Comparison of ENCODE assay signal across 21 mouse cellular contexts in the genomic region with DNA sequence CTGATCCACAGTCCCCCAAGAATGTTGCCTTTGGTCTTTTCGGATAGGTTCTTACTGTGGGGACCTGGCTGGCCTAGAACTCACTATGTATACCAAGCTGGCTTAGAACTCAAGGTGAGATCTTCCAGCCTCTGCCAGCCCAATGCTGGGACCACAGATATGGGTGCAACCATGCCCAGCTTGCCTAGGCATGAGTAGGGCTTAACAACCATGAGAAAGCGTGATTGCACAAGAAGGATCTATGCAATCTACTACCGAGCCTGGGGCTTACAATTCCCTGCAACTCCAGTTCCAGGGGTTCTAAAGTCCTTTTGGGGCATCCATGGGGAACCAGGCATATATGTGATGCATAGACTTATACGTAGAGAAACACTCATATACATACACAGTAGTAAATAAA. TPM values are rescaled to one million over a fixed set of nuclear protein-coding genes. Genes with fewer than 3 reads are reported as not detected.
DNase-seq lines count a peak whose midpoint lies in the region; ATAC-seq lines count a peak whose summit lies in the region.
"Had no signal": no experiment of that assay in that cellular context is flagged by ENCODE, and none has a peak within 500 bp of the region (broad histone marks: within the 10 kb centered on the region; RNA-seq: fewer than 3 reads in every experiment).

No protein-coding gene starts in this region.

- H3K4me2 ChIP-seq in midbrain, embryonic 11.5 days, result no peak overlapping the region

- no peak overlapping the region for H3K4me3 ChIP-seq in midbrain, embryonic 11.5 days (ENCODE audit: low read depth, low read length)
- no peak overlapping the region for H3K4me3 ChIP-seq in midbrain, embryonic 10.5 days

- WGBS in midbrain, embryonic 11.5 days, result 86% methylated on average over 4 of the region's 4 CpGs
- WGBS in midbrain, embryonic 10.5 days, result 85% methylated on average over 4 of the region's 4 CpGs

- no peak overlapping the region for H3K9ac ChIP-seq in midbrain, embryonic 11.5 days (ENCODE audit: low read length)

- H3K27ac ChIP-seq in midbrain, embryonic 11.5 days (ENCODE audit: low read depth, low read length), result no peak overlapping the region
- no peak overlapping the region for H3K27ac ChIP-seq in midbrain, embryonic 10.5 days (replicated peaks)

- H3K9me3 ChIP-seq in midbrain, embryonic 11.5 days (ENCODE audit: control insufficient read depth, low read length), result no peaks in the 10 kb centered on the region
- H3K9me3 ChIP-seq in midbrain, embryonic 10.5 days (replicated peaks), result no peaks in the 10 kb centered on the region
- H3K9me3 ChIP-seq: G1E had no signal

- H3K27me3 ChIP-seq in midbrain, embryonic 11.5 days (ENCODE audit: control insufficient read depth, insufficient read depth, low read length), result no peaks in the 10 kb centered on the region
- no peaks in the 10 kb centered on the region for H3K27me3 ChIP-seq in midbrain, embryonic 10.5 days (ENCODE audit: low read depth, poor library complexity, severe bottlenecking)
- H3K27me3 ChIP-seq: CH12.LX, Patski had no signal

- H3K4me1 ChIP-seq in midbrain, embryonic 11.5 days (ENCODE audit: control insufficient read depth, insufficient read depth, low read length), result no peaks in the 10 kb centered on the region
- no peaks in the 10 kb centered on the region for H3K4me1 ChIP-seq in midbrain, embryonic 10.5 days

- H3K36me3 ChIP-seq in midbrain, embryonic 11.5 days (ENCODE audit: control insufficient read depth, insufficient read depth, low read length), result no peaks in the 10 kb centered on the region
- H3K36me3 ChIP-seq in midbrain, embryonic 10.5 days, result no peaks in the 10 kb centered on the region
- H3K36me3 ChIP-seq: G1E had no signal

- intact Hi-C loops in heart, postnatal 10 days (cut with DNase I), result no loop called here

- no peak for ATAC-seq in midbrain, embryonic 11.5 days (ENCODE audit: low FRiP score)
- peak; percentile 52 for ATAC-seq in granulocyte monocyte progenitor cell, adult 5-6 weeks (replicated peaks; ENCODE audit: poor library complexity, severe bottlenecking)
- ATAC-seq: activated CD4-positive, CD25-positive, alpha-beta regulatory T cell, adult 4 months; CD4-positive, CD25-positive, alpha-beta regulatory T cell, adult 4 months; Patski had no signal

- DNase-seq in midbrain, embryonic 11.5 days (ENCODE audit: low spot score, missing footprints), result peak; percentile 10
- no peak for DNase-seq in midbrain, embryonic 10.5 days (ENCODE audit: low spot score)
- DNase-seq in fat pad, adult 2 months (ENCODE audit: extremely low read depth, low read depth, low spot score), result peak; percentile 57
- DNase-seq in heart, postnatal 10 days, result no peak
- DNase-seq in heart, postnatal 4 days, result no peak
- DNase-seq: adrenal gland, adult 2 months; adrenal gland, adult 8-10 months; adrenal gland, postnatal 10 days; adrenal gland, postnatal 14 days; adrenal gland, postnatal 25 days; adrenal gland, postnatal 36 days; B cell, adult 2 months; cerebellum, adult 11 months; cerebellum, adult 11-12 months; cerebellum, adult 18-20 months had no signal

RNA-seq across cellular contexts. Expression of a gene that starts 30.6 kb away (rescaled TPM):
- 2.5 and 4.0 TPM in 2 replicates for polyA plus RNA-seq in midbrain, embryonic 11.5 days (2014; fragmentation: Nextera tagmentation; extraction: Ambion mirVana)
- polyA plus RNA-seq in midbrain, embryonic 10.5 days (2016; fragmentation: Nextera tagmentation; extraction: Ambion mirVana), result 3.0 and 3.7 TPM in 2 replicates
- total RNA-seq in granulocyte monocyte progenitor cell, adult 5-6 weeks (2014; fragmentation: Nextera tagmentation), result 4.6 and 18.1 TPM in 2 replicates
- total RNA-seq in granulocyte monocyte progenitor cell, adult 5-6 weeks (2017), result 44.3 and 53.7 TPM in 2 replicates
- total RNA-seq in heart, postnatal 10 days (2021), result 10 to 100 TPM; 18.7 to 25.9 TPM
- 10 to 100 TPM; 39.7 to 42.5 TPM for total RNA-seq in heart, postnatal 4 days (2021)

RNA-seq across cellular contexts. Expression of a gene that starts 32.1 kb away (rescaled TPM):
- 46.9 and 47.4 TPM in 2 replicates for polyA plus RNA-seq in midbrain, embryonic 11.5 days (2014; fragmentation: Nextera tagmentation; extraction: Ambion mirVana)
- polyA plus RNA-seq in midbrain, embryonic 10.5 days (2016; fragmentation: Nextera tagmentation; extraction: Ambion mirVana), result 54.8 and 59.3 TPM in 2 replicates
- total RNA-seq in granulocyte monocyte progenitor cell, adult 5-6 weeks (2014; fragmentation: Nextera tagmentation), result 66.8 and 109 TPM in 2 replicates
- 58.3 and 63.6 TPM in 2 replicates for total RNA-seq in granulocyte monocyte progenitor cell, adult 5-6 weeks (2017)
- total RNA-seq in heart, postnatal 10 days (2021), result 100 to 1,000 TPM; 114 to 124 TPM
- total RNA-seq in heart, postnatal 4 days (2021), result 100 to 1,000 TPM in 1 of 2 experiments, 10 to 100 TPM in 1; 97.8 to 105 TPM

RNA-seq across cellular contexts. Expression of a gene that starts 47.2 kb away (rescaled TPM):
- 1,522 and 1,543 TPM in 2 replicates for polyA plus RNA-seq in midbrain, embryonic 11.5 days (2014; fragmentation: Nextera tagmentation; extraction: Ambion mirVana)
- 1,574 and 1,617 TPM in 2 replicates for polyA plus RNA-seq in midbrain, embryonic 10.5 days (2016; fragmentation: Nextera tagmentation; extraction: Ambion mirVana)
- 640 and 699 TPM in 2 replicates for total RNA-seq in granulocyte monocyte progenitor cell, adult 5-6 weeks (2014; fragmentation: Nextera tagmentation)
- 874 and 1,022 TPM in 2 replicates for total RNA-seq in granulocyte monocyte progenitor cell, adult 5-6 weeks (2017)
- 100 to 1,000 TPM; 358 to 363 TPM for total RNA-seq in heart, postnatal 10 days (2021)
- 100 to 1,000 TPM; 908 to 913 TPM for total RNA-seq in heart, postnatal 4 days (2021)

RNA-seq across cellular contexts. Expression of a gene that starts 50.4 kb away (rescaled TPM):
- polyA plus RNA-seq in midbrain, embryonic 11.5 days (2014; fragmentation: Nextera tagmentation; extraction: Ambion mirVana), result 19.4 and 21.5 TPM in 2 replicates
- polyA plus RNA-seq in midbrain, embryonic 10.5 days (2016; fragmentation: Nextera tagmentation; extraction: Ambion mirVana), result 21.1 and 21.7 TPM in 2 replicates
- total RNA-seq in granulocyte monocyte progenitor cell, adult 5-6 weeks (2014; fragmentation: Nextera tagmentation), result 103 and 159 TPM in 2 replicates
- 23.7 and 28.6 TPM in 2 replicates for total RNA-seq in granulocyte monocyte progenitor cell, adult 5-6 weeks (2017)
- 10 to 100 TPM; 20.4 to 22.1 TPM for total RNA-seq in heart, postnatal 10 days (2021)
- 10 to 100 TPM; 37.9 to 40.6 TPM for total RNA-seq in heart, postnatal 4 days (2021)

Comparison
In these comparisons a context has a peak if more than half of its experiments do, and no peak if none do; other contexts are left out.
1. DNase-seq: peak in midbrain, embryonic 11.5 days (single experiment) and fat pad, adult 2 months (single experiment); none in midbrain, embryonic 10.5 days (single experiment), heart, postnatal 10 days (0 of 2) and heart, postnatal 4 days (single experiment).